Mouse (Mus musculus) spleen, adult 2 months (tissue): ENCODE results near the gene Rfxap.

ENCODE experiments used
- CTCF ChIP-seq: fragments of 200-500 bp; IDR thresholded peaks from 2 replicates; pipeline ENCODE4 v1.5.1; 2011; ENCODE audit warnings: mild to moderate bottlenecking, inconsistent platforms; ENCODE audit not compliant: insufficient read depth, insufficient read length, insufficient replicate concordance; ENCODE audit errors: extremely low read depth
- POLR2A ChIP-seq: fragments of 200-500 bp; IDR thresholded peaks from 2 replicates; pipeline ENCODE4 v1.6.1; 2011; ENCODE audit warnings: low read depth, low read length, inconsistent platforms

DNA sequence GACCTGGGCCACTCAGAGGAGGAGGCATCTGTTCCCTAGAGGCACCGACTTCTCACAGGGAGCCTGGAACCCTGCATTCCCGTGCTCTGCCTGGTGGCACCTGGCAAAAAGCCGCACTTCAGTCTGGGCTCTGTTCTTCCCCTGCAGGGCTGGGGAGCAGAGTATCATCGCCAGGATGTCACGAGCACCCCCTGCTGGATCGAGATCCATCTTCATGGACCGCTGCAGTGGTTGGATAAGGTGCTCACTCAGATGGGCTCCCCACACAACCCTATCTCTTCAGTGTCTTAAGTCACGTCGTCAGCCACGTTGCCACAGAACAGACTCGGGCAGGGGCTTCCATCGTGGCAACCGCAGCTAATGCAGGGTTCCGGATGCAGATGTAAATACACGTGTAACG, 10.4 kb downstream of the Rfxap start:
- no peak for TF ChIP-seq POLR2A
- 0 out of 2 replicates have a peak, but pooled peaks have one; percentile 7 for TF ChIP-seq CTCF
